Mouse (Mus musculus): ENCODE results near the gene Ttc41. TPM values are rescaled to one million over a fixed set of nuclear protein-coding genes. Genes with fewer than 3 reads are reported as not detected.

Ttc41 gene
- total and polyA plus RNA-seq, 2 experiments from 2014 or later, result 1.2 to 4.5 TPM

DNA sequence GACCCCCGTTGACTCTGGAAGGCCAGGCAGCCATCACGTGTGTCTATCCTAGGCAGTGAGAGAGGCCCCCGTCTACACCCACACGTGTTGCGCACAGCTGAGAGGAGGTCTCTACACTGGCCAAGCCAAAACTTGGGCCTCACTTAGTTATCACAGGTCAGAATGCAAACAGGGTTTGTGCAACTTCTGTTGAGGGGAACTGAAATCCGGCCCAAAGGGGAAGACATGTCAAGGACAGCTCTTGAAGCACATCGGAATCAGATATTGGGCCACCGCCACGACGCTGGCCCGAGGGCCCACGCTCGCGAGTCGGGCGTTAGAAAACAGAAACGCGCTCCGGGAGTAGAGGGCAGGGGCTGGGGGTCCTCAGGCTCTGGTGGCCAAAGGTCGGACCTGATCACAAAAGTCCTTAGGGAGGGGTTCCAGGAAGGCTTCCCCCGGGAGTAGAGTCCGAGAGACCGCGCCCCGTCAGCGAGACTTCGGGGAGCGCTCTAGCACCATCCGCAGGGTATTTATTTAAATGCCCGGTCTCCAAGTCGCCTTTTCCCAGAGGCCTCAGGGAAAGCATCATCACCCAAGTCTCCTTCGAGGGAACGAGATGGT is 921 bp upstream of the Ttc41 start:
- Histone ChIP-seq H3K4me2 (ENCODE audit: low read depth, low read length) (peak overlapping the region; percentile 78), H3K9ac (replicated peaks; ENCODE audit: low read depth, low read length) (peak overlapping the region; percentile 68), H3K4me1 (ENCODE audit: control insufficient read depth, insufficient read depth) (peaks cover 37% of the 10 kb centered on the region), H3K27ac (ENCODE audit: low read depth) (peak overlapping the region; percentile 94), H3K27me3 (ENCODE audit: control insufficient read depth, insufficient read depth, low read length) (no peaks in the 10 kb centered on the region), H3K4me3 (ENCODE audit: low read depth, low read length) (peak overlapping the region; percentile 74), H3K36me3 (replicated peaks; ENCODE audit: control insufficient read depth, insufficient read depth, low read length) (peaks cover 33% of the 10 kb centered on the region), H3K9me3 (replicated peaks; ENCODE audit: control insufficient read depth, low read length) (no peaks in the 10 kb centered on the region)
- ATAC-seq (ENCODE audit: insufficient read depth, low read depth) (peak; percentile 1; the same call in 1 of the 2 replicates), DNase-seq (ENCODE audit: low spot score) (peak; percentile 35)
- no peak for TF ChIP-seq EP300 (IDR thresholded peaks at IDR 0.05; ENCODE audit: low read depth)
- TF ChIP-seq CTCF (IDR thresholded peaks at IDR 0.05; ENCODE audit: low read depth), result no peak
- under 1% methylated on average over 33 of the region's 33 CpGs for WGBS

DNA sequence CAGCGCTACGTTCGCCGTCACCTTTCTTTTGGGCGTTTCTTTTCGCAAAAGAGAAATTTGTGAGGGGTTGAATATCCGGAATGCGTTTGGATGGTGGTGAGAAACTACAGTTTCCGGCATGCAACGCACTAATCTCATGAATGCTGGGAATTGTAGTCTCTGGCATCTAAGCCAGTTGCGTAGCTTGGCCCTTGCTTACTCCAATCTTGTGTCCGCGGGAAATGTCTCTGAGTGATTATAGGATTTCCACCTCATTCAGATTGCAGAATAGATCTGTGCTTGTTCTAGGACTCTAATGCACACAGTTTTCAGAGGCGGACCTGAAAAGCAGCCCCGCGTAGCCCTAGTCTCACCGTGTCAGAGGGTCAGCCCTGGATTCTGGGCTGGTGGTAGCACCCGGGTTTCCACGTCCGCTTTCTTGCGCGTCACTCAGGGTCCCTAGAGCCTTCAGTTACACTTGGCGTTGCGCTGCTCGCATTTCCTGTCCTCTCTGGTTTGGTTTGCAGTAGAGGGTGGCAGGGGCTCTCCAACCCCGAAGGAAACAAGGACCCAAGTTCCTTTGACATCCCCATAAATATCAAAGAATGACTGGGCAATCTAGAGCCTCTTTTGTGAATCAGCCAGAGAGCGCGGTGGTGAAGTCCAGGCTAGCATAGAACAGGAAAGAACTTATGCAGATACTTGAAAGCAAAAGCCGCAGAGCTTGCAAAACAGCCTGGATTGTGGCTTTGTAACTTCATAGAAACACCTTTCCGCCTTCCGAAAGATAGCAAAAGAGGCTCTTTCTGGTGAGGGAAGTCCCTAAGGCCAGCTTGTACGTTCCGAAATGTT is 526 bp downstream of the Ttc41 start:
- Histone ChIP-seq H3K4me2 (ENCODE audit: low read depth, low read length) (peak overlapping the region; percentile 78), H3K27me3 (ENCODE audit: control insufficient read depth, insufficient read depth, low read length) (no peaks in the 10 kb centered on the region), H3K9ac (replicated peaks; ENCODE audit: low read depth, low read length) (peak overlapping the region; percentile 64), H3K36me3 (replicated peaks; ENCODE audit: control insufficient read depth, insufficient read depth, low read length) (peaks cover 18% of the 10 kb centered on the region), H3K9me3 (replicated peaks; ENCODE audit: control insufficient read depth, low read length) (no peaks in the 10 kb centered on the region), H3K4me1 (ENCODE audit: control insufficient read depth, insufficient read depth) (peaks cover 39% of the 10 kb centered on the region), H3K4me3 (ENCODE audit: low read depth, low read length) (peak overlapping the region; percentile 74), H3K27ac (ENCODE audit: low read depth) (peak overlapping the region; percentile 94)
- DNase-seq (ENCODE audit: low spot score) (peak; percentile 95), ATAC-seq (ENCODE audit: insufficient read depth, low read depth) (peak; percentile 77)
- 4% methylated on average over 33 of the region's 33 CpGs for WGBS
- TF ChIP-seq EP300 (IDR thresholded peaks at IDR 0.05; ENCODE audit: low read depth) (peak; percentile 15; the same call in 1 of the 2 replicates), CTCF (IDR thresholded peaks at IDR 0.05; ENCODE audit: low read depth) (no peak)

DNA sequence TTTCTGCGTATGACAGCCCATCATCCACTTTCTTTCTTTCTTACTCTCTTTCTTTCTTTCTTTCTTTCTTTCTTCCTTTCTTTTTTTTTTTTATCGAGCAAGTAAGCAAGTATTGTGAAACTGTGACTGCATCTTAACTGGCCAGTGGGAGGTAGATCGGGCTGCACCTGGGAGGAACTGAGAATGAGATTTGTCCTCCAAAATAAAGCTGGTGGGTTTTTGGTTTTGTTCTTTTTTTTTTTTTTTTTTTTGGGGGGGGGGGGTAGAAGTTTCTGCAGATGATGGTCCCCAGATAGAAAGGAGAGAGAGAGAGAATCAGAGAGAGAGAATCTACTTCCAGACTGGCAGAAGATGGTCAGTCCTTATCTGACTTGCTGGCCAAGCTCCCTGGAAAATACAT is 1.5 kb downstream of the Ttc41 start:
- ATAC-seq (ENCODE audit: insufficient read depth, low read depth) (no peak), DNase-seq (ENCODE audit: low spot score) (no peak)
- H3K4me1 ChIP-seq (ENCODE audit: control insufficient read depth, insufficient read depth), result peaks cover 31% of the 10 kb centered on the region
- WGBS, result 77% methylated on average over 3 of the region's 3 CpGs
- peak overlapping the region; percentile 94; the same call in 1 of the 2 replicates for H3K27ac ChIP-seq (ENCODE audit: low read depth)
- no peaks in the 10 kb centered on the region for H3K9me3 ChIP-seq (replicated peaks; ENCODE audit: control insufficient read depth, low read length)
- H3K4me2 ChIP-seq (ENCODE audit: low read depth, low read length), result peak overlapping the region; percentile 78; the same call in 1 of the 2 replicates
- no peak overlapping the region for H3K9ac ChIP-seq (replicated peaks; ENCODE audit: low read depth, low read length)
- no peaks in the 10 kb centered on the region for H3K27me3 ChIP-seq (ENCODE audit: control insufficient read depth, insufficient read depth, low read length)
- peaks cover 10% of the 10 kb centered on the region for H3K36me3 ChIP-seq (replicated peaks; ENCODE audit: control insufficient read depth, insufficient read depth, low read length)
- TF ChIP-seq EP300 (IDR thresholded peaks at IDR 0.05; ENCODE audit: low read depth) (no peak), CTCF (IDR thresholded peaks at IDR 0.05; ENCODE audit: low read depth) (no peak)
- H3K4me3 ChIP-seq (ENCODE audit: low read depth, low read length), result no peak overlapping the region

DNA sequence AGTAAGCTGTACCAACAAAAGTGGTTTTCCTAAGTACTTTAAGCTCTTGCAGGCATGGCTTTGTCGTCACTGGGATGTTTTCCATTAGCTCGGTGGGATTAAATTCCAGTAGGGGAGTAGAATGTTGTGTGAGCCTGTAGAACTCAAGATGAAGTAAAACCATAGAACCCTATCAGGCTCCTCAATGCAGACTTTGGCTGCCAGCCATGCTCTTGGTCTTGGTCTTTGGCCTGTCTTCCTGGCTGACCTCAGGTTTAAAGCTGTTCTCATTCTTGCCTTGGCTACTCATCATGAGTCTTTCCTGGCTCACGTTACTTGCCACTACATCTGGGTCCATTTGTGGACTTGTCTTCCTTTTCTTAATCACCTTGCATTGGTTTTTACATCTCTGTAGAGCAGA is 6.5 kb downstream of the Ttc41 start:
- WGBS, result 47% methylated on average over 3 of the region's 3 CpGs
- TF ChIP-seq EP300 (IDR thresholded peaks at IDR 0.05; ENCODE audit: low read depth) (no peak), CTCF (IDR thresholded peaks at IDR 0.05; ENCODE audit: low read depth) (no peak)
- no peak for ATAC-seq (ENCODE audit: insufficient read depth, low read depth)

DNA sequence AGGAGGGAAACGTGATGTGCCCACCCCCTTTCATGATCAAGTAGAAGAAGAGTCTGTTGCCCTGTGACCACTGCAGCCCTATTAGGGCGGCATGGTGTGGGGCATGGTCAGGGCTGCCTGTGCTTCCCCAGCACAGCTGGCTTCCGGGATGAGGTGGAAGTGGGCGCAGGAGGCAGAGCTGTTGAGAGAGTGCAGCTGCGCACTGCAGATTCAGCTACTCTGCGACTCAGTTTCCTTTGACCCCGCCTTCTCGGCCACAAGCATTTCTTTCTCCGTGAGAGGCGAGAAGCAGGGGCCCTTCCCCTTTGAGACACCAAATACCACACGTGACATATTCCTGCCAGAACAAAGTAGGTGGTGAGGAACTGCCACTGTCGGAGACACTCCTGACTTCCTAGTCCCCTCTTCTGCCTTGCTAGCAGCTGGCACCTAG is 22.0 kb downstream of the Ttc41 start:
- peak overlapping the region; percentile 17 for H3K27ac ChIP-seq (ENCODE audit: low read depth)
- H3K4me3 ChIP-seq (ENCODE audit: low read depth, low read length), result peak overlapping the region; percentile 38
- WGBS, result 3% methylated on average over 12 of the region's 12 CpGs
- H3K9me3 ChIP-seq (replicated peaks; ENCODE audit: control insufficient read depth, low read length), result no peaks in the 10 kb centered on the region
- H3K27me3 ChIP-seq (ENCODE audit: control insufficient read depth, insufficient read depth, low read length), result no peaks in the 10 kb centered on the region
- peak overlapping the region; percentile 42; the same call in 1 of the 2 replicates for H3K9ac ChIP-seq (replicated peaks; ENCODE audit: low read depth, low read length)
- peak overlapping the region; percentile 65 for H3K4me2 ChIP-seq (ENCODE audit: low read depth, low read length)
- no peaks in the 10 kb centered on the region for H3K36me3 ChIP-seq (replicated peaks; ENCODE audit: control insufficient read depth, insufficient read depth, low read length)
- DNase-seq (ENCODE audit: low spot score) (peak; percentile 44), ATAC-seq (ENCODE audit: insufficient read depth, low read depth) (peak; percentile 51; the same call in 1 of the 2 replicates)
- H3K4me1 ChIP-seq (ENCODE audit: control insufficient read depth, insufficient read depth), result peaks cover 9% of the 10 kb centered on the region
- TF ChIP-seq CTCF (IDR thresholded peaks at IDR 0.05; ENCODE audit: low read depth) (no peak), EP300 (IDR thresholded peaks at IDR 0.05; ENCODE audit: low read depth) (no peak)

More for the DNA sequence above, 6.5 kb downstream of the Ttc41 start:
- H3K27ac ChIP-seq (ENCODE audit: low read depth), result no peak overlapping the region
- no peaks in the 10 kb centered on the region for H3K9me3 ChIP-seq (replicated peaks; ENCODE audit: control insufficient read depth, low read length)
- H3K9ac ChIP-seq (replicated peaks; ENCODE audit: low read depth, low read length), result no peak overlapping the region
- H3K36me3 ChIP-seq (replicated peaks; ENCODE audit: control insufficient read depth, insufficient read depth, low read length), result no peaks in the 10 kb centered on the region
- H3K27me3 ChIP-seq (ENCODE audit: control insufficient read depth, insufficient read depth, low read length), result no peaks in the 10 kb centered on the region
- H3K4me1 ChIP-seq (ENCODE audit: control insufficient read depth, insufficient read depth), result peaks cover 3% of the 10 kb centered on the region; the same call in 1 of the 2 replicates
- no peak overlapping the region for H3K4me3 ChIP-seq (ENCODE audit: low read depth, low read length)
- no peak overlapping the region for H3K4me2 ChIP-seq (ENCODE audit: low read depth, low read length)
- no peak for DNase-seq (ENCODE audit: low spot score)
